Mouse (Mus musculus): ENCODE measurements around the gene Gstp3. TPM values are rescaled to one million over a fixed set of nuclear protein-coding genes. Genes with fewer than 3 reads are reported as not detected.
A peak's percentile ranks its signal among the peaks of the same experiment; 100 is the strongest.
"Not testable (repeated sequence)": the region's sequence is repeated elsewhere in the genome, so short reads cannot be mapped to it uniquely, and the experiment has no call there.

Gene Gstp3
- polyA plus RNA-seq, 1 experiment, result not detected

DNA sequence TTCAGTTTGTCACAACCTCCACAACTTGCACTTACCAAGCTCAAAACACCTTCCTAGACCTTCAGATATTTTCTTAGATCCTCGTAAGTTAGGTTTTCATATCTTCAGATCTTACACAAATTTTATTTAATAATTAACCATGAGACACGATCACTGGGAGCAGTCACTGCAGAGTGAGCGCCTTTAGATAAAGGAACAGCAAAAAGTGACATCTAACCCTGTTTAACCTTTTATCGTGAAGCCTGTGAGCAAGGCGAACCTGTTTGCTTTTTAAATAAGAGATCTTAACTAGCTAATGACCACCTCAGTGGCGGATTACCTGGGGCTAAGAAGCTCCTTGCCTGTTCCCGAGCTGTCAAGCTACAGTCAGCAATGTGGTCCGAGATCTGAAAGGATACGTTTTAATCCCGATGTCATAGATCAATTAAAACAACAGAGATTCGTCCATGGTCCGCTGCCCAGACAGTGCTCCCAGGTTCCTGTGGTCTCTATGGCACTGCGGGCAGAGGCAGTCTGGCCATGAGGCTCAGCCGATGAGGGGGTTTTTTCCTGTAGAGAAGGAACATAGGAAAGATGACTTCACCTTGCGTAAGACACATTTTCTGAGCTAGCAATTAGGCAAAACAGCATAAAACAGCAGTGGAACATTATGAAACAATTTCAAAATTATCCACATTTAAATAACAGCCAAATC lies 9.5 kb upstream of the Gstp3 start:
- no peak for TF ChIP-seq FLI1 (IDR thresholded peaks at IDR 0.05; ENCODE audit: low read length)
- no peak for TF ChIP-seq GATA1 (IDR thresholded peaks at IDR 0.05; ENCODE audit: borderline replicate concordance, low read length)
- H3K36me3 ChIP-seq (replicated peaks; ENCODE audit: low read length), result no peaks in the 10 kb centered on the region

DNA sequence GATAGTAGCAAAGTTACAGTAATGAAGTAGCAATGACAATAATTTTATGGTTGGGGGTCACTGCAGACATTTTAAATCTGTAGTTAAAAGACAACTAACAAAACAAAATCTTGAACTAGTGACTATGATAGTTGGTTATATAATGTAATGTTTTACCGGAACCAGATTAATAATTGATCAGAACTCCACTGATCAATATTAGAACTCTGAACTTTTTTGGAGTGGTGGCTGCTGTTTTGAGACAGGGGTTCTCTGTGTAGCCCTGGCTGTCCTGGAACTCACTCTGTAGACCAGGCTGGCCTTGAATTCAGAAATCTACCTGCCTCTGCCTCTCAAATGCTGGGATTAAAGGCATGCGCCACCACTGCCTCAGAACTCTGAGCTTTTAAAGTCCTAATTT lies 8.9 kb upstream of the Gstp3 start:
- H3K36me3 ChIP-seq (replicated peaks; ENCODE audit: low read length); H3K9me3 ChIP-seq; H3K4me1 ChIP-seq; H3K4me3 ChIP-seq (replicated peaks): not testable (repeated sequence)
- peaks cover 46% of the 10 kb centered on the region for H3K27me3 ChIP-seq (replicated peaks)

More for the DNA sequence above, 9.5 kb upstream of the Gstp3 start:
- H3K9me3 ChIP-seq, result no peaks in the 10 kb centered on the region
- no peak overlapping the region for H3K4me3 ChIP-seq (replicated peaks)
- peaks cover 6% of the 10 kb centered on the region; the same call in 1 of the 2 replicates for H3K4me1 ChIP-seq
- peaks cover 49% of the 10 kb centered on the region for H3K27me3 ChIP-seq (replicated peaks)

DNA sequence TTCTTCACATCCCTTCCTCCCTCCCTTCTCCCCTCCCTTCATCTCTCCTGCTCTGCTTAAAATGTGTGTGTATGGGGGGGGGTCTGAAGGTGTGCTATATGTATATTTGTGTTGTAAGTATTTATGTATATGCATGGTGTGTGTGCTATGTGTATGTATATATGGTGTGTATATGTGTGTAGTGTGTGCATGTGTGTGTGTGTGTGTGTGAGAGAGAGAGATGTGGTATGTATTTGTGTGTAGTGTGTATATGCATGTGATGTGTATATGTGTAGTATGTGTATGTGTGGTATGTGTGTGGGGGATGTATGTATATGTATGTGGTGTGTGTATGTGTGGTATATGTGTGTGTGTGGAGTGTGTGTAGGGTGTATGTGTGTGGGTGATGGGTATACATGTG lies 7.5 kb upstream of the Gstp3 start:
- Histone ChIP-seq H3K4me3 (replicated peaks) (no peak overlapping the region), H3K36me3 (replicated peaks; ENCODE audit: low read length) (no peaks in the 10 kb centered on the region), H3K9me3 (no peaks in the 10 kb centered on the region), H3K27me3 (replicated peaks) (peaks cover 36% of the 10 kb centered on the region), H3K4me1 (peaks cover 3% of the 10 kb centered on the region; the same call in 1 of the 2 replicates)
- no peak for TF ChIP-seq GATA1 (IDR thresholded peaks at IDR 0.05; ENCODE audit: borderline replicate concordance, low read length)
- TF ChIP-seq FLI1 (IDR thresholded peaks at IDR 0.05; ENCODE audit: low read length), result no peak

DNA sequence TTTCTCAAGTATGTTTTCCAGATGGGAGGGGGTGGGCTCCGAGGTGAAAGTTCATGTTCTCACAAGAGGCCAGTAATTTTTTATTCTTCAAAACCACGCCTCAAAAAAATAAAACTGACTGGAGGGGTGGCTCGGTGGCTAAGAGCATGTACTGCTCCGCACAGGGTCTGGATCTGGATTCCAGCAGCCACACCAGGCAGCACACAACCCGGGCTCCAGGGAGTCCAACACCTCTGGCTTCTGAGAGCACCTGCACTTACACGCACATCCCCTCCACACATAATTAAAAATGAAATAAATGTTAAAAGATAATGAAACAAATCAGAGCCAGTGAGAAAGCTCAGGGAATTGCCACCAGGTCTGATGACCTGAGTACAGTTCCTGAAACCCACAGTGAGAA lies 6.9 kb upstream of the Gstp3 start:
- peaks cover 3% of the 10 kb centered on the region; the same call in 1 of the 2 replicates for H3K4me1 ChIP-seq
- no peak for TF ChIP-seq FLI1 (IDR thresholded peaks at IDR 0.05; ENCODE audit: low read length)
- no peak for TF ChIP-seq GATA1 (IDR thresholded peaks at IDR 0.05; ENCODE audit: borderline replicate concordance, low read length)
- no peaks in the 10 kb centered on the region for H3K36me3 ChIP-seq (replicated peaks; ENCODE audit: low read length)
- no peaks in the 10 kb centered on the region for H3K9me3 ChIP-seq
- H3K4me3 ChIP-seq (replicated peaks), result no peak overlapping the region
- peaks cover 32% of the 10 kb centered on the region for H3K27me3 ChIP-seq (replicated peaks)

DNA sequence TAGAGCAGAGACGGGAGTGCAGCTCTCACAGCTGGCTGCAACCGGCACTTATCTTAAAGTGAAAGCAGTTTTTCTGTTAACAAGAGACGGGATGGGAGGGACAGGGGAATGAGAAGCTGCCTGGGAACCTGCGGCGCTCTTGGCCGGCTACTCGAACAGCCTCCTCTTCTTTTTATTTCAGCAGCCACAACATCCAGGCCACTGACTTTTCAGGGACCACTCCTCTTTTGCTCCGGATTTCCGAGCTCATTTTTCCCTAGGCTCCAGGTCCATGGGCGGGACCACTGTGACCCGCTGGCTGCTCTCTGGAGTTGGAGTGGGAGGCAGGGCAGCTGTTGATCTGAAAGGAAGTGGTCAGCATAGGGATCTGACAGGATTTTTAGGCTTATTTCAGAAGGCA lies 5.1 kb upstream of the Gstp3 start:
- not testable (repeated sequence) for H3K9me3 ChIP-seq

DNA sequence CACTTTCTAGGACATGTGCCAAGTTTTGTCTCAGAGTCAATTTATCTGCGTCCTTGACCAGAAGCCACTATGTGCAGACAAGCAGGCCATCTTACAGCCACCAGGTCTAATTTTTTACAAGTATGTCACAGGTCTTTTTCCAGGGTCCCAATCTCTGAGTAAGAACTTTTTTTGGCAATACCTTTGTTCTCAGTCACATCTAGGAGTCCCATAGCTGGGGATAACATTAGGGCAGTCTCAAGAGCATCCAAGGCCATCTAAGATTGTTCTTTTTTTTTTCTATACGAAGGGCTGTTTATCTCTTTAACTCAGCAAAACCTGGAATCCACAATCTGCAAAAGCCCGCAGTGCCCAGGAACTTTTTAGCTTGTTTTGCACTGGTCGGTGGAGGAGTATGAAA lies 4.0 kb upstream of the Gstp3 start:
- H3K9me3 ChIP-seq; H3K4me3 ChIP-seq (replicated peaks); H3K36me3 ChIP-seq (replicated peaks; ENCODE audit: low read length): not testable (repeated sequence)
- peaks cover 22% of the 10 kb centered on the region for H3K4me1 ChIP-seq
- H3K27me3 ChIP-seq (replicated peaks), result peaks cover 30% of the 10 kb centered on the region

More for the DNA sequence above, 5.1 kb upstream of the Gstp3 start:
- not testable (repeated sequence) for H3K4me3 ChIP-seq (replicated peaks); H3K36me3 ChIP-seq (replicated peaks; ENCODE audit: low read length)
- Histone ChIP-seq H3K27me3 (replicated peaks) (peaks cover 29% of the 10 kb centered on the region), H3K4me1 (peaks cover 10% of the 10 kb centered on the region)

DNA sequence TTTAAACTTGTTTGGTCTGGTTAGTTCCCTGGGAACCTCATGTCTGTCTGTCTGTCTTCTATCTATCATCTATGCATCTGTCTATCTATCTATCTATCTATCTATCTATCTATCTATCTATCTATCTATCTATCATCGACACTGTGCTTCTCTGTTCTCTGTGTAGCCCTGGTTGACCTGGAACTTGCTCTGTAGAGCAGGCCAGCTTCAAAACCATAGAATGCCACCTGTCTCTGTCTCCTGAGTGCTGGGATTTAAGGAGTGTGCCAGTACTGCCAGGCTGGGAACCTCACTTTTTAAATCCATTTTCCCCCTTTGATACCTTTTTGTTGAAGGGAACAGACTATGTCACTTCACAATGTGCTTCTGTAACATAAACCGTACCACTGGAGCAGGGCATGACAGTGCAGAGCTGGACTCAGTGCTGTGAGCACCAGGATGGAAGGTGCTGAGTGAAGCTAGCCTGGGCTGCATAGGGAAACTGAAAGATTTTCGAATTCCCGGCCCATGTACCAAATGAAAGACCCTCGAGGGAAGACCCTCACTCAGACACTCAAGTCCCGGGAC lies 1.6 kb upstream of the Gstp3 start:
- Histone ChIP-seq H3K4me3 (replicated peaks) (no peak overlapping the region), H3K27me3 (replicated peaks) (peaks cover 41% of the 10 kb centered on the region), H3K4me1 (peaks cover 28% of the 10 kb centered on the region), H3K9me3 (no peaks in the 10 kb centered on the region), H3K36me3 (replicated peaks; ENCODE audit: low read length) (no peaks in the 10 kb centered on the region)
- TF ChIP-seq GATA1 (IDR thresholded peaks at IDR 0.05; ENCODE audit: borderline replicate concordance, low read length) (no peak), FLI1 (IDR thresholded peaks at IDR 0.05; ENCODE audit: low read length) (no peak)

DNA sequence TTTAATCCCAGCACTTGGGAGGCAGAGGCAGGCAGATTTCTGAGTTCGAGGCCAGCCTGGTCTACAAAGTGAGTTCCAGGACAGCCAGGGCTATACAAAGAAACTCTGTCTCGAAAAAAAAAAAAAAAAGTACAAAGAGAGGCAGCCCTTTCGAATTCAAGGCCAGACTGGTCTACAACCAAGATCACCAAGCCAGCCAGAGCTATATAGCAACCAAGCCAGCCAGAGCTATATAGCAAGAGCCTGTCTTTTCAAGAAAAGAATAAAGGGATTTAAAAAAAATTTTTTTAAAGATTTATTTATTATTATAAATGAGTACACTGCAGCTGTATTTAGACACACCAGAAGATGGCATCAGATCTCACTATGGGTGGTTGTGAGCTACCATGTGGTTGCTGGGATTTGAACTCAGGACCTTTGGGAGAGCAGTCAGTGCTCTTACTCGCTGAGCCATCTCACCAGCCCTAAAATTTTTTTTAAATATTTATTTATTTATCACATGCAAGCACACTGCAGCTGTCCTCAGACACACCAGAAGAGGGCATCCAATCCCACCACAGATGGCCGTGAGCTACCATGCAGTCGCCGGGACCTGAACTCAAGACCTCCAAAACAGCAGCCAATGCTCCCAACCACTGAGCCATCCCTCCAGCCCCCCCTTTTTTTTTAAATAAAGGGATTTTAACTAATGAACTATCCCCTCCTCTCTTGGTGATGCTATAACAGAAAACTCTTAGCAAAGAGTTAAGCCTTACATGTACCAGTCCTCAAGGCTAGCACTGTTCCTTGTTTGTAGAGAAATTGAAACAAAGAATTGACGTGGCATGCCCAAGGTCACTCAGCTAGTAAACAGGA lies 902 bp upstream of the Gstp3 start:
- not testable (repeated sequence) for H3K4me3 ChIP-seq (replicated peaks); H3K36me3 ChIP-seq (replicated peaks; ENCODE audit: low read length); H3K9me3 ChIP-seq
- H3K27me3 ChIP-seq (replicated peaks), result peaks cover 49% of the 10 kb centered on the region
- H3K4me1 ChIP-seq, result peaks cover 28% of the 10 kb centered on the region

DNA sequence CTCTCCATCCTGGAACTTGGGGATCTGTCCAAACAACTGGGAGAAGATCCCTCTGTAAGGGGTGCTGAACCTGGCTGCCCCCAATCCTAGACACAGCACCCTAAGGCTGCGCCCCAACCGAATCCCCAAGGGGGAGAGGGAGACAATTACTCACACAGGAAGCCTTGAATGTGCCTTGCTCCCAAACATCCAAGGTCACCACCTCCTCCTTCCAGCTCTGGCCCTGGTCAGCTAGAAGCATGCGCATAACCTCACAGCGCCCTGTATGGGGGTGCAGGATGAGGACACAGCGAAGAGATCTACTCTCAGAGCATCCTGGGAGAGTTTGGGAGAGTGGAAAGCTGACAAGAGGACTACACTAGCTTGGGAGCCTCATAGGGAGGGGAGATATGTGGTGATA lies 788 bp downstream of the Gstp3 start:
- H3K4me3 ChIP-seq (replicated peaks), result no peak overlapping the region

DNA sequence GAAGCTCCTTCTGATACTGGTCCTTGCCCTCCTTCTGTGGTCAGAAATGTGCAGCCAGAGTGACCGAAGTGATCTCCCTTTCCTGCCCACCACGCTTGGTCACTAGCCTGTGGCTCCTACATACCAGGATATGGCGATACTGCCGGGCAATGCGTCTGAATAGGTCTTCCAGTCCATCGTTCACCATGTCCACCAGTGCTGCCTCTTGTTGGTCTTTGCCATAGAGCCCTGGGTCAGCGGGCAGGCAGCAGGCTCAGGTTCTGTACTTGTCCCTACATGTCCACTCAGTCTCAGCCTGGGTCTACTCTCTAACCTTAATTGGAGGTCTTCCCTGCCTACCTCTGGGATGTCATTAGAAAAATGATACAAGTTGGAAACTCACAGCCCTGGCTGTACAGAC lies 1.4 kb downstream of the Gstp3 start:
- Histone ChIP-seq H3K9me3 (no peaks in the 10 kb centered on the region), H3K4me3 (replicated peaks) (peak overlapping the region; percentile 11), H3K36me3 (replicated peaks; ENCODE audit: low read length) (no peaks in the 10 kb centered on the region), H3K27me3 (replicated peaks) (peaks cover 63% of the 10 kb centered on the region), H3K4me1 (peaks cover 29% of the 10 kb centered on the region)
- TF ChIP-seq FLI1 (IDR thresholded peaks at IDR 0.05; ENCODE audit: low read length), result no peak
- no peak for TF ChIP-seq GATA1 (IDR thresholded peaks at IDR 0.05; ENCODE audit: borderline replicate concordance, low read length)

More for the DNA sequence above, 788 bp downstream of the Gstp3 start:
- peaks cover 28% of the 10 kb centered on the region for H3K4me1 ChIP-seq
- no peaks in the 10 kb centered on the region for H3K36me3 ChIP-seq (replicated peaks; ENCODE audit: low read length)
- H3K9me3 ChIP-seq, result no peaks in the 10 kb centered on the region
- H3K27me3 ChIP-seq (replicated peaks), result peaks cover 61% of the 10 kb centered on the region
- TF ChIP-seq FLI1 (IDR thresholded peaks at IDR 0.05; ENCODE audit: low read length) (no peak), GATA1 (IDR thresholded peaks at IDR 0.05; ENCODE audit: borderline replicate concordance, low read length) (no peak)
